Mouse (Mus musculus): Measurements from ENCODE around the gene Fbxo31. TPM values are rescaled to one million over a fixed set of nuclear protein-coding genes. Genes with fewer than 3 reads are reported as not detected.
"Not testable (repeated sequence)": the region's sequence is repeated elsewhere in the genome, so short reads cannot be mapped to it uniquely, and the experiment has no call there.

The Fbxo31 gene
- polyA plus RNA-seq, 1 experiment from 2014 or later = 15.9 TPM

DNA sequence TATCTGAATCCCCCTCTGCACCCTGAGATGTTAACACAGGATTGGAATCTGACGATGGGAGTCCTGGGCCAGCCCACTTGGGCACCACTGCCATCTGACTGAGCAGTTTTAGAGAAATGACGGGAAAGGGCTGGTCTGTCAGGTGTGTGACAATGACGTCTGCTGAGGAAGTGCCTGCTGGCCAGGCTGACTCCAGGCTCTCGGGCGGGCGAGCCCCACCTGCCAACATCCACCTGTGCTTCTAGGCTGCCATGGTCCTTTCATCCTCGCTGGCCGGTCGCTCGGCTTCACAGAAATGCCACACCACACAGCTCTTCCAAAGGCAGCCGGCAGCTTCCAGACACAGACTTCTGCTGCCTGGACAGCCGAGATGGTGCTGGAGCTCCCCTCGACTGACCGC is 21.2 kb upstream of the Fbxo31 start:
- no peaks in the 10 kb centered on the region for H3K4me1 ChIP-seq
- H3K9me3 ChIP-seq = no peaks in the 10 kb centered on the region
- H3K4me3 ChIP-seq = no peak overlapping the region
- no peak overlapping the region for H3K9ac ChIP-seq
- ATAC-seq (ENCODE audit: borderline replicate concordance, extremely low read depth, low FRiP score, low TSS enrichment) = no peak
- H3K36me3 ChIP-seq = peaks cover 71% of the 10 kb centered on the region
- H3K27me3 ChIP-seq = no peaks in the 10 kb centered on the region
- no peak overlapping the region for H3K27ac ChIP-seq
- H3K4me2 ChIP-seq = no peak overlapping the region
- WGBS = 82% methylated on average over 14 of the region's 14 CpGs

GRCm38 (mm10) chr8:121598892-121599291 is 20.3 kb upstream of the Fbxo31 start:
- Histone ChIP-seq H3K9me3 (no peaks in the 10 kb centered on the region), H3K4me3 (no peak overlapping the region), H3K27me3 (no peaks in the 10 kb centered on the region), H3K36me3 (peaks cover 70% of the 10 kb centered on the region), H3K9ac (no peak overlapping the region), H3K4me2 (no peak overlapping the region), H3K27ac (no peak overlapping the region), H3K4me1 (no peaks in the 10 kb centered on the region)
- WGBS = 28% methylated on average over 7 of the region's 7 CpGs
- ATAC-seq (ENCODE audit: borderline replicate concordance, extremely low read depth, low FRiP score, low TSS enrichment) = no peak

- 93% methylated on average over 7 of the region's 7 CpGs for WGBS
- H3K4me3 ChIP-seq = no peak overlapping the region
- H3K27ac ChIP-seq = no peak overlapping the region
- H3K27me3 ChIP-seq = no peaks in the 10 kb centered on the region
- H3K36me3 ChIP-seq = peaks cover 66% of the 10 kb centered on the region
- H3K9ac ChIP-seq = no peak overlapping the region
- no peaks in the 10 kb centered on the region for H3K9me3 ChIP-seq
- no peak overlapping the region for H3K4me2 ChIP-seq
- ATAC-seq (ENCODE audit: borderline replicate concordance, extremely low read depth, low FRiP score, low TSS enrichment) = no peak
- 0 out of 2 replicates have a peak, but pooled peaks cover 2% of the 10 kb centered on the region for H3K4me1 ChIP-seq
Observed at GRCm38 (mm10) chr8:121598190-121598589, 19.6 kb upstream of the Fbxo31 start.

DNA sequence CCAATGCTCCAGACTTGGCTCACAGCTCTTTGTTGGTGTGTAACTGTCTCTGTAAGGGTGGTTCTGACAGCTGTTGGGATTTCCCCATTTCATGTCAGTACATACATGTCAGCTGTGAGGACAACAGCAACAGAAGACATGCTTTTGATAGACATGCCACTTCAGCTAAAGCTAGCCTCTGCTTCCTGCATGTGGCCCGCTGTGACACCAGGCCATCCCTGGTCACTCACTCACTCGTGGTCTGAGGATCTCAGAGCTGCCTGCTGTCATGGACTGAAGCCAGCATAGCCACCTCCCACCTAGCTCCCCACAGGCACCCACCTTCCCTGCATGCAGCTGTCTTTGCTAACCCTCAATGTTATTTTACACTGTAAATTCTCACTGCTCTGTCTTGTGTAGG is 18.9 kb upstream of the Fbxo31 start:
- H3K27ac ChIP-seq; H3K4me1 ChIP-seq; H3K4me2 ChIP-seq; H3K9ac ChIP-seq; H3K4me3 ChIP-seq; H3K9me3 ChIP-seq; ATAC-seq (ENCODE audit: borderline replicate concordance, extremely low read depth, low FRiP score, low TSS enrichment); H3K27me3 ChIP-seq: not testable (repeated sequence)
- 61% methylated on average over 2 of the region's 2 CpGs for WGBS
- peaks cover 63% of the 10 kb centered on the region for H3K36me3 ChIP-seq

- Histone ChIP-seq H3K27ac (no peak overlapping the region), H3K27me3 (no peaks in the 10 kb centered on the region), H3K9me3 (no peaks in the 10 kb centered on the region), H3K4me3 (no peak overlapping the region), H3K4me1 (peaks cover 28% of the 10 kb centered on the region), H3K36me3 (peaks cover 31% of the 10 kb centered on the region), H3K4me2 (no peak overlapping the region), H3K9ac (no peak overlapping the region)
- 57% methylated on average over 9 of the region's 9 CpGs for WGBS
- ATAC-seq (ENCODE audit: borderline replicate concordance, extremely low read depth, low FRiP score, low TSS enrichment) = no peak
Observed at GRCm38 (mm10) chr8:121593983-121594382, 15.4 kb upstream of the Fbxo31 start.

GRCm38 (mm10) chr8:121593293-121593692 is 14.7 kb upstream of the Fbxo31 start:
- H3K36me3 ChIP-seq = peaks cover 30% of the 10 kb centered on the region
- 86% methylated on average over 5 of the region's 5 CpGs for WGBS
- no peak for ATAC-seq (ENCODE audit: borderline replicate concordance, extremely low read depth, low FRiP score, low TSS enrichment)

DNA sequence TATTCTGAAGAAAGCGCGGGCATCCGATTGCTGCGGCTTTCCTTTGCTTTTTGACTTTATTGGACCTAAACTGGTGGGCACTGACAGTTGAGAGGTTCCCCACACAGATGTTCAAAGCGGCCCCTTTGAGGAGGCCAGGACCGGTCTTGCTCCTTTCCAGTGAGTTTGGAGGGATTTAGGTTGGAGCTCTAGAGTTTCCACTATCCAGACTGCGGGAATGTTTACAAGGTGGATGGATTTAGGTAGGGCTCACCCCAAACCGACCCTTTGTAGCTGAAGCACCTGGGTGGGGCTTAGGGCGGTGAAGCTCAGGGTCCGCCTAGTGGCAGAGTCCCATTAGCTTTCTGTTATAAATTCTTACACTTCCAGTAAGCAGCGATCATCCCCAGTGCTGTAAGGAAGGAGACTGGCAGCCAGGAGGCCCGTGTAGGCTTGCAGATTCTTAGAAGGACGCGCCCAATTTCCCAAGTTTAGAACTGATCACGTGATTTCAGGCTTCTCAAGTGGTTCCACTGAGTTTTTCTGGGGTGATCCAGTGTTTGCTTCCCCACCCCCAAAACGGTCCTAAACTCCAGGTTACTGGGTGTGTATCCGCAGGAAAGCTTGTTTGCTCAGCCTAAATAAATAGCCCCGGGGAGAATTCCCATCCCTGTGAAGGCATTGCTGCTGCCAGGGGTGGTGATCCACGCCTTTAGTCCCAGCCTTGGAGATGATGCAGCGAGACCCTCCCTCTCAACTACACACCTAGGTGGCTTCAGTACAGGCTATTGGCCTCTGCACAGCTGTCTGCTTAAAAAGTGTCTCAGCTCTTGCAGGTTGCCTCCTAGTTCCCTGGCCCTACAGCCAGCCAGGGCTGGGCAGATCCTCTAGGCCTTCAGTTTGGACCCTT is 12.8 kb upstream of the Fbxo31 start:
- no peaks in the 10 kb centered on the region for H3K9me3 ChIP-seq
- H3K9ac ChIP-seq = peak overlapping the region; percentile 90
- no peaks in the 10 kb centered on the region for H3K27me3 ChIP-seq
- peaks cover 28% of the 10 kb centered on the region for H3K4me1 ChIP-seq
- 0 out of 2 replicates have a peak overlapping the region, but pooled peaks have one; percentile 61 for H3K27ac ChIP-seq
- peaks cover 17% of the 10 kb centered on the region for H3K36me3 ChIP-seq
- ATAC-seq (ENCODE audit: borderline replicate concordance, extremely low read depth, low FRiP score, low TSS enrichment) = peak; percentile 12; the same call in 1 of the 2 replicates
- peak overlapping the region; percentile 84 for H3K4me2 ChIP-seq
- WGBS = 8% methylated on average over 20 of the region's 20 CpGs
- H3K4me3 ChIP-seq = peak overlapping the region; percentile 97

More at GRCm38 (mm10) chr8:121593293-121593692, 14.7 kb upstream of the Fbxo31 start:
- H3K9ac ChIP-seq = no peak overlapping the region
- H3K4me1 ChIP-seq = peaks cover 28% of the 10 kb centered on the region
- no peaks in the 10 kb centered on the region for H3K9me3 ChIP-seq
- no peak overlapping the region for H3K27ac ChIP-seq
- no peak overlapping the region for H3K4me2 ChIP-seq
- no peaks in the 10 kb centered on the region for H3K27me3 ChIP-seq
- H3K4me3 ChIP-seq = no peak overlapping the region

- Histone ChIP-seq H3K9me3 (no peaks in the 10 kb centered on the region), H3K4me1 (peaks cover 34% of the 10 kb centered on the region), H3K36me3 (peaks cover 14% of the 10 kb centered on the region), H3K4me2 (peak within 1 kb of the TSS; percentile 84), H3K4me3 (peak within 1 kb of the TSS; percentile 97), H3K27me3 (no peaks in the 10 kb centered on the region), H3K9ac (peak within 1 kb of the TSS; percentile 90), H3K27ac (peak within 1 kb of the TSS; percentile 61)
- ATAC-seq (ENCODE audit: borderline replicate concordance, extremely low read depth, low FRiP score, low TSS enrichment) = peak; percentile 85
- under 1% methylated on average over 62 of the region's 94 CpGs for whole genome bisulfite sequencing
Observed at GRCm38 (mm10) chr8:121590203-121591177, 11.9 kb upstream of the Fbxo31 start, which contains the start of gene Map1lc3b. TSS of gene Map1lc3b (plus strand) at chr8:121590361.

DNA sequence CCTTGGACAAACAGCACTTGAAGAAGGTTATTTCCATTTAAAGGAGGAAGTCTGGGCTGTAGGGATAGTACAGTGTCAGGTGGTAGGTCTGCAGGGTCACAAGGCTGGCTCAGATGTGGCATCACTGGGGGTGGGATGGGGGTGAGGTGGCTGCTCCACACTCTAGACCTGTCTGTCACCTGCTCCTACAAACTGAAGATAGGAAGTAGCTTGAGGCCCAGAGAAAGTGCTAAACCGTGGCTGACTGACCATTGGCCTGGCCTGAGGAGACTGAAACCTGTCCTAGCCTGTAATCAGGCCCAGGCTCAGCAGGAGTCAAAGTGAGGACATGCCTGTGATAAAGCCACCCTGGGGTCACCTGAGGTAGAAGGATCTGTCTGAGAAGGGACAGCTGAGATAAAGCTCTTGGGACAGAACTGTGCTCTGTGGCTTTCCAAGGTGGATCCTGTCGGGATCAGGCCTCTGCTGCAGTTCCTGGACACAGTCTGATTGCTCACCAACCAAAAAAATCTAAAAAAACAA is 10.7 kb upstream of the Fbxo31 start:
- Histone ChIP-seq H3K4me3 (no peak overlapping the region), H3K9ac (no peak overlapping the region), H3K27me3 (no peaks in the 10 kb centered on the region), H3K36me3 (peaks cover 4% of the 10 kb centered on the region; the same call in 1 of the 2 replicates), H3K9me3 (no peaks in the 10 kb centered on the region), H3K27ac (no peak overlapping the region), H3K4me2 (no peak overlapping the region), H3K4me1 (peaks cover 37% of the 10 kb centered on the region)
- ATAC-seq (ENCODE audit: borderline replicate concordance, extremely low read depth, low FRiP score, low TSS enrichment) = no peak
- 38% methylated on average over 2 of the region's 2 CpGs for WGBS

DNA sequence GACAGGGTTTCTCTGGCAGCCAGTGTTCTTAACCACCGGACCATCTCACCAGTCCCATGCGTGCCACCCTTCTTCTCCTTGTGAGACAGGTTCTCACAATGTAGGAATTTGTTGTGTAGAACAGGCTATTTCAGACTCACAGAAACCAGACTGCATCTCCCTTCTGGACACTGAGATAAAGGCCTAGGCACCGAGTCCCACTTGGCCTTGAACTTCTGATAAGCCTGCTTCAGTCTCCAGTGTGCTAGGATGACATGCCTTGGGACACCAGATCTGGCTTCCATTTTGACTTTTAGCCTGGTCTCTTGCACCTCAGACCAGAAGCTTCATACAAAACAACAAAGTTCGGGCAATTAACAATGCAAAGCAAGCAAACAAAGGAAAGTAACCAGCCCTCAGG is 10.1 kb upstream of the Fbxo31 start:
- ATAC-seq (ENCODE audit: borderline replicate concordance, extremely low read depth, low FRiP score, low TSS enrichment) = no peak
- 77% methylated on average over 4 of the region's 4 CpGs for WGBS
- peaks cover 37% of the 10 kb centered on the region for H3K4me1 ChIP-seq
- no peaks in the 10 kb centered on the region; the same call in 1 of the 2 replicates for H3K27me3 ChIP-seq
- H3K9me3 ChIP-seq = no peaks in the 10 kb centered on the region
- H3K4me3 ChIP-seq = no peak overlapping the region
- H3K36me3 ChIP-seq = no peaks in the 10 kb centered on the region
- no peak overlapping the region for H3K27ac ChIP-seq
- no peak overlapping the region for H3K9ac ChIP-seq
- H3K4me2 ChIP-seq = no peak overlapping the region

DNA sequence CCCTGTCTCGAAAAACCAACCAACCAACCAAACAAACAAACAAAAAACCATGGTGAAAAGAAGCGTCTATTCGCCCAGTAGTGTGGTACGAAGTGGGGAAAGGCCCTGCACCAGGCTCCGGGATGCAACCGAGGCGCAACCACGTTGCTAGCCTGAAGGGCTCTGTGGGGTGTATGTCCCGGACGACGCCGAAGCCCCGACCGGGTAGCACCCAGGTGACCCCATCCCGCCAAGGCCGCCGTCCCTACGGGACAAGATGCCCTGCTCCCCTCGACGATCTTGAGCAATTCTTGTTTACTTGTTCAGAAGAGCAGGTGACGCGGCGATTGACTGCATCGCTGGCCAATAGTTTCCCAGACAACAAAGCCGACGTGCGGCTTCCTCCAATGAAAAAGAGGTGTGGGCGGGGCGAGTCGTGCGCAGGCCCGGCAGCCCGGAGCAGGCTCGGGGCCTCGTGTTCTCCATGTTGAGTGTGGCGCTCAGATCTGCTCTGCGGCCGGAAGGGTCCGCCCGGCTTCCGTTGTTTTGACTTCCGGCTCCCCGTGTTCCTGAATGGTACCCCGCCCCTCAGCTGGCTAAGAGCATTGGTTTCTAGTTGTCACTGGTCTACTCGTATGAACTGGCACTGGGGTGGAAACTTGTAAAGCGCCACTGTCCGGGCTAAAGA is 6.7 kb upstream of the Fbxo31 start:
- no peak overlapping the region for H3K27ac ChIP-seq
- under 1% methylated on average over 47 of the region's 47 CpGs for WGBS
- H3K36me3 ChIP-seq = no peaks in the 10 kb centered on the region
- peak overlapping the region; percentile 72 for H3K4me2 ChIP-seq
- H3K4me1 ChIP-seq = peaks cover 19% of the 10 kb centered on the region; the same call in 1 of the 2 replicates
- ATAC-seq (ENCODE audit: borderline replicate concordance, extremely low read depth, low FRiP score, low TSS enrichment) = peak; percentile 95
- no peaks in the 10 kb centered on the region for H3K9me3 ChIP-seq
- H3K9ac ChIP-seq = peak overlapping the region; percentile 53
- H3K4me3 ChIP-seq = peak overlapping the region; percentile 55
- no peaks in the 10 kb centered on the region; the same call in 1 of the 2 replicates for H3K27me3 ChIP-seq
